ENCODE assay signal across 16 mouse cellular contexts in the genomic region with DNA sequence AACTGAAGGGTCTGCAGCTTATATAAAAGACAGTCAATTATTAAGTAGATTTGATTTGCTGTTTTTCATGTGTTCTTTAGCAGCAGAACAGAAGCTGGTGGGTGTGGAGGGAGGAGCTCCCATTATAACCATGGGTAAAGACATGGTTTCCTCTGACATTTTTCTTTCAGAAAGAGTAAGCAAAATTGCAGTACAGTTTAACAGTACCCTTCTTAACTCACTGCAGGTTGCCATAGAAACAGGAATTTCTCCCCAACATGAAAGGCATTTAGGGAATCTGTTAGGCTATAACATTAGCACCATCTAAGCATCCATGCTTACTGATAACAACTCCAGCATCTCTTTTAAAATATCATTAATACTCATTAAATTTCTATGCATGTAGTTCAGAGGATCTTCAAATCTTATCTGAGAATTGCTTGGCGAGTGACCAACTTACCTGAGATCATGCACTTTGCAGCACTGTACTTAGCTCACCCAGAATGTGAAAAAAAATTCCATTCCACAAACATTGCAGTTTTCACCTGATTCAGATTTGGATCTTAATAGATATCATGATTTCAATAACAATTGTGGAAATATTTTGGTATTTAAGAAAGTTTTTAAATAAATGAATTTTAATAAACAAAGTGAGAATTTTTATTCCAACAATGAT.
DNase-seq lines count a peak whose midpoint lies in the region; ATAC-seq lines count a peak whose summit lies in the region.
"Had no signal": no experiment of that assay in that cellular context is flagged by ENCODE, and none has a peak within 500 bp of the region (broad histone marks: within the 10 kb centered on the region; RNA-seq: fewer than 3 reads in every experiment).

No protein-coding gene starts in this region.

- H3K9ac ChIP-seq in forebrain, embryonic 11.5 days (ENCODE audit: low read length) = no peak overlapping the region
- no peak overlapping the region for H3K9ac ChIP-seq in forebrain, embryonic 12.5 days
- H3K9ac ChIP-seq: embryonic facial prominence, embryonic 15.5 days; heart, embryonic 15.5 days; kidney, embryonic 15.5 days; liver, embryonic 14.5 days had no signal

- no peak overlapping the region for H3K4me3 ChIP-seq in forebrain, embryonic 11.5 days (ENCODE audit: low read depth, low read length)
- H3K4me3 ChIP-seq in forebrain, embryonic 10.5 days = no peak overlapping the region
- no peak overlapping the region for H3K4me3 ChIP-seq in forebrain, embryonic 12.5 days (replicated peaks)
- H3K4me3 ChIP-seq: embryonic facial prominence, embryonic 15.5 days; heart, embryonic 15.5 days; kidney, embryonic 15.5 days had no signal

- H3K4me1 ChIP-seq in forebrain, embryonic 11.5 days (replicated peaks; ENCODE audit: control insufficient read depth, insufficient read depth, low read length) = no peaks in the 10 kb centered on the region
- peaks cover 3% of the 10 kb centered on the region; the same call in 1 of the 2 replicates for H3K4me1 ChIP-seq in forebrain, embryonic 10.5 days
- H3K4me1 ChIP-seq in forebrain, embryonic 12.5 days = peaks cover 6% of the 10 kb centered on the region; the same call in 1 of the 2 replicates
- H3K4me1 ChIP-seq: embryonic facial prominence, embryonic 15.5 days; heart, embryonic 15.5 days; kidney, embryonic 15.5 days had no signal

- no peak for DNase-seq in forebrain, embryonic 11.5 days (ENCODE audit: low spot score)
- DNase-seq in forebrain, embryonic 10.5 days (ENCODE audit: extremely low spot score, low spot score) = no peak
- peak; percentile 7 to 40 for DNase-seq in left cerebral cortex, adult 9 months (ENCODE audit: low spot score in 2 of 2)
- DNase-seq in left cerebral cortex, adult 8-10 months (ENCODE audit: low spot score in 2 of 2) = no peak
- DNase-seq in layer of hippocampus, adult 9-11 months = peak; percentile 25
- DNase-seq in urinary bladder, postnatal 10 days (ENCODE audit: low spot score) = no peak
- DNase-seq: cerebellum, adult 2 months; lung, postnatal 14 days; thymus, postnatal 4 days had no signal

- H3K27me3 ChIP-seq in forebrain, embryonic 11.5 days (ENCODE audit: control insufficient read depth, insufficient read depth, low read length) = no peaks in the 10 kb centered on the region
- no peaks in the 10 kb centered on the region for H3K27me3 ChIP-seq in forebrain, embryonic 10.5 days (ENCODE audit: poor library complexity, severe bottlenecking)
- H3K27me3 ChIP-seq in forebrain, embryonic 12.5 days = no peaks in the 10 kb centered on the region
- H3K27me3 ChIP-seq: CH12.LX; embryonic facial prominence, embryonic 15.5 days; heart, embryonic 15.5 days; kidney, embryonic 15.5 days had no signal

- 0 out of 2 replicates have a peak, but pooled peaks have one; percentile 10 for ATAC-seq in forebrain, embryonic 11.5 days (replicated peaks; ENCODE audit: low FRiP score)
- peak; percentile 57 for ATAC-seq in forebrain, embryonic 12.5 days (ENCODE audit: low FRiP score)
- no peak for ATAC-seq in megakaryocyte-erythroid progenitor cell, adult 5-6 weeks (replicated peaks; ENCODE audit: low FRiP score, low TSS enrichment, poor library complexity, severe bottlenecking)

- H3K36me3 ChIP-seq in forebrain, embryonic 11.5 days (ENCODE audit: control insufficient read depth, insufficient read depth, low read length) = no peaks in the 10 kb centered on the region
- no peaks in the 10 kb centered on the region for H3K36me3 ChIP-seq in forebrain, embryonic 10.5 days (replicated peaks)
- H3K36me3 ChIP-seq in forebrain, embryonic 12.5 days (replicated peaks) = no peaks in the 10 kb centered on the region
- H3K36me3 ChIP-seq: embryonic facial prominence, embryonic 15.5 days; heart, embryonic 15.5 days; kidney, embryonic 15.5 days had no signal

- H3K9me3 ChIP-seq in forebrain, embryonic 11.5 days (ENCODE audit: control insufficient read depth, low read length) = no peaks in the 10 kb centered on the region
- H3K9me3 ChIP-seq in forebrain, embryonic 10.5 days = no peaks in the 10 kb centered on the region
- no peaks in the 10 kb centered on the region for H3K9me3 ChIP-seq in forebrain, embryonic 12.5 days
- H3K9me3 ChIP-seq: embryonic facial prominence, embryonic 15.5 days; heart, embryonic 15.5 days; kidney, embryonic 15.5 days had no signal

- H3K4me2 ChIP-seq in forebrain, embryonic 11.5 days (ENCODE audit: low read depth, low read length, severe bottlenecking) = no peak overlapping the region
- H3K4me2 ChIP-seq in forebrain, embryonic 12.5 days = no peak overlapping the region
- H3K4me2 ChIP-seq: embryonic facial prominence, embryonic 15.5 days; heart, embryonic 15.5 days; kidney, embryonic 15.5 days had no signal

- 78% methylated on average over 1 of the region's 1 CpGs for WGBS in forebrain, embryonic 11.5 days
- WGBS in forebrain, embryonic 10.5 days = 87% methylated on average over 1 of the region's 1 CpGs
- 77% methylated on average over 1 of the region's 1 CpGs for WGBS in forebrain, embryonic 12.5 days

- no peak overlapping the region for H3K27ac ChIP-seq in forebrain, embryonic 11.5 days (ENCODE audit: low read depth, low read length)
- no peak overlapping the region for H3K27ac ChIP-seq in forebrain, embryonic 10.5 days
- H3K27ac ChIP-seq in forebrain, embryonic 12.5 days = no peak overlapping the region
- H3K27ac ChIP-seq: embryonic facial prominence, embryonic 15.5 days; heart, embryonic 15.5 days; kidney, embryonic 15.5 days; liver, embryonic 14.5 days had no signal

Comparison
In these comparisons a context has a peak if more than half of its experiments do, and no peak if none do; other contexts are left out.
1. DNase-seq: peak in left cerebral cortex, adult 9 months (2 of 2) and layer of hippocampus, adult 9-11 months (single experiment); none in forebrain, embryonic 11.5 days (single experiment), forebrain, embryonic 10.5 days (single experiment), left cerebral cortex, adult 8-10 months (0 of 2) and urinary bladder, postnatal 10 days (single experiment).